8 mouse cellular contexts compared by ENCODE assay signal in genomic region chr10:127177235-127177634, GRCm38 (mm10). TPM values are rescaled to one million over a fixed set of nuclear protein-coding genes. Genes with fewer than 3 reads are reported as not detected.
DNase-seq lines count a peak whose midpoint lies in the region; ATAC-seq and TF ChIP-seq lines count a peak whose summit lies in the region.

No protein-coding gene starts in this region.

- peaks cover 83% of the 10 kb centered on the region for H3K27me3 ChIP-seq in heart, postnatal 0 days (ENCODE audit: control insufficient read depth, insufficient read depth, low read length)
- peaks cover 52% of the 10 kb centered on the region for H3K27me3 ChIP-seq in forebrain, embryonic 14.5 days (replicated peaks; ENCODE audit: control insufficient read depth, insufficient read depth, low read length)
- H3K27me3 ChIP-seq in liver, embryonic 13.5 days = peaks cover 82% of the 10 kb centered on the region

- H3K4me3 ChIP-seq in heart, postnatal 0 days (ENCODE audit: low read depth, low read length) = no peak overlapping the region
- no peak overlapping the region for H3K4me3 ChIP-seq in forebrain, embryonic 14.5 days (ENCODE audit: low read depth, low read length)
- peak overlapping the region; percentile 48 for H3K4me3 ChIP-seq in liver, embryonic 13.5 days (replicated peaks)

- H3K36me3 ChIP-seq in heart, postnatal 0 days (replicated peaks; ENCODE audit: control insufficient read depth, insufficient read depth, low read length) = no peaks in the 10 kb centered on the region
- H3K36me3 ChIP-seq in forebrain, embryonic 14.5 days (ENCODE audit: control insufficient read depth, insufficient read depth, low read length) = peaks cover 1% of the 10 kb centered on the region; the same call in 1 of the 2 replicates
- no peaks in the 10 kb centered on the region for H3K36me3 ChIP-seq in liver, embryonic 13.5 days

- H3K9me3 ChIP-seq in heart, postnatal 0 days (replicated peaks; ENCODE audit: control insufficient read depth, low read length) = no peaks in the 10 kb centered on the region
- no peaks in the 10 kb centered on the region for H3K9me3 ChIP-seq in forebrain, embryonic 14.5 days (replicated peaks; ENCODE audit: control insufficient read depth, low read length)
- H3K9me3 ChIP-seq in liver, embryonic 13.5 days (replicated peaks) = no peaks in the 10 kb centered on the region

- WGBS in heart, postnatal 0 days = 25% methylated on average over 9 of the region's 9 CpGs
- 19% methylated on average over 9 of the region's 9 CpGs for WGBS in forebrain, embryonic 14.5 days
- WGBS in liver, embryonic 13.5 days (ENCODE audit: insufficient replicate concordance) = 24% methylated on average over 9 of the region's 9 CpGs

- TF ChIP-seq EP300 in heart, postnatal 0 days (IDR thresholded peaks at IDR 0.05; ENCODE audit: low read depth) = no peak

- H3K4me1 ChIP-seq in heart, postnatal 0 days (ENCODE audit: control insufficient read depth, insufficient read depth) = peaks cover 8% of the 10 kb centered on the region
- H3K4me1 ChIP-seq in forebrain, embryonic 14.5 days (ENCODE audit: control insufficient read depth, insufficient read depth, low read length) = peaks cover 9% of the 10 kb centered on the region
- peaks cover 44% of the 10 kb centered on the region for H3K4me1 ChIP-seq in liver, embryonic 13.5 days (replicated peaks)

- no peak overlapping the region for H3K9ac ChIP-seq in heart, postnatal 0 days (replicated peaks; ENCODE audit: low read depth, low read length)
- H3K9ac ChIP-seq in forebrain, embryonic 14.5 days (ENCODE audit: low read length) = no peak overlapping the region
- no peak overlapping the region for H3K9ac ChIP-seq in liver, embryonic 13.5 days

- H3K4me2 ChIP-seq in heart, postnatal 0 days (ENCODE audit: low read depth, low read length) = 0 out of 2 replicates have a peak overlapping the region, but pooled peaks have one; percentile 0
- H3K4me2 ChIP-seq in forebrain, embryonic 14.5 days (ENCODE audit: low read length) = peak overlapping the region; percentile 41; the same call in 1 of the 2 replicates
- peak overlapping the region; percentile 72 for H3K4me2 ChIP-seq in liver, embryonic 13.5 days

- TF ChIP-seq CTCF in heart, postnatal 0 days (IDR thresholded peaks at IDR 0.05; ENCODE audit: low read depth) = no peak

- no peak overlapping the region for H3K27ac ChIP-seq in heart, postnatal 0 days (ENCODE audit: low read depth)
- no peak overlapping the region for H3K27ac ChIP-seq in forebrain, embryonic 14.5 days (ENCODE audit: low read depth, low read length)
- H3K27ac ChIP-seq in liver, embryonic 13.5 days = no peak overlapping the region

- DNase-seq in heart, postnatal 0 days (ENCODE audit: low spot score) = no peak
- DNase-seq in heart, adult 8-10 months (ENCODE audit: low spot score) = no peak
- peak; percentile 25 for DNase-seq in MN1 (ENCODE audit: low spot score)
- DNase-seq in forebrain, embryonic 14.5 days (ENCODE audit: low spot score) = no peak
- no peak for DNase-seq in liver, embryonic 13.5 days
- no peak for DNase-seq in natural killer cell, adult 2 months (ENCODE audit: low spot score in 2 of 2)
- DNase-seq in spleen, adult 18-20 months = no peak
- no peak for DNase-seq in cerebellum, postnatal 25 days

- no peak for ATAC-seq in heart, postnatal 0 days (ENCODE audit: insufficient read depth, low read depth)
- 0 out of 2 replicates have a peak, but pooled peaks have one; percentile 8 for ATAC-seq in forebrain, embryonic 14.5 days
- no peak for ATAC-seq in liver, embryonic 13.5 days (ENCODE audit: low read depth)

RNA-seq across cellular contexts. Expression of gene Slc26a10, which starts 3.2 kb away (rescaled TPM):
- total RNA-seq in heart, postnatal 0 days (2014; rRNA removed; ENCODE audit: low replicate concordance) = 51.0 and 61.2 TPM in 2 replicates
- polyA plus RNA-seq in heart, postnatal 0 days (2015; fragmentation: Nextera tagmentation; extraction: Ambion mirVana) = 22.8 and 23.3 TPM in 2 replicates
- 10 to 100 TPM; 13.0 to 24.6 (median 15.5) TPM for total RNA-seq in heart, adult 8-10 months (2022)
- 0.69 and 0.95 TPM in 2 replicates for polyA plus RNA-seq in forebrain, embryonic 14.5 days (2014; fragmentation: Nextera tagmentation; extraction: Ambion mirVana)
- polyA plus RNA-seq in liver, embryonic 13.5 days (2015; fragmentation: Nextera tagmentation; extraction: Ambion mirVana) = 1.8 and 2.1 TPM in 2 replicates

RNA-seq across cellular contexts. Expression of gene B4galnt1, which starts 12.2 kb away (rescaled TPM):
- total RNA-seq in heart, postnatal 0 days (2014; rRNA removed; ENCODE audit: low replicate concordance) = 2.3 and 7.7 TPM in 2 replicates
- polyA plus RNA-seq in heart, postnatal 0 days (2015; fragmentation: Nextera tagmentation; extraction: Ambion mirVana) = 0.72 and 0.82 TPM in 2 replicates
- total RNA-seq in heart, adult 8-10 months (2022) = 1 to 10 TPM; 1.2 to 3.2 (median 1.5) TPM
- 30.7 and 46.8 TPM in 2 replicates for polyA plus RNA-seq in forebrain, embryonic 14.5 days (2014; fragmentation: Nextera tagmentation; extraction: Ambion mirVana)
- 9.3 and 11.0 TPM in 2 replicates for polyA plus RNA-seq in liver, embryonic 13.5 days (2015; fragmentation: Nextera tagmentation; extraction: Ambion mirVana)

RNA-seq across cellular contexts. Expression of gene Arhgef25, which starts 12.6 kb away (rescaled TPM):
- 20.8 and 44.2 TPM in 2 replicates for total RNA-seq in heart, postnatal 0 days (2014; rRNA removed; ENCODE audit: low replicate concordance)
- 10.0 and 13.8 TPM in 2 replicates for polyA plus RNA-seq in heart, postnatal 0 days (2015; fragmentation: Nextera tagmentation; extraction: Ambion mirVana)
- 10 to 100 TPM in 3 of 4 experiments, 1 to 10 TPM in 1; 8.1 to 13.4 (median 10.8) TPM for total RNA-seq in heart, adult 8-10 months (2022)
- polyA plus RNA-seq in forebrain, embryonic 14.5 days (2014; fragmentation: Nextera tagmentation; extraction: Ambion mirVana) = 21.4 and 22.9 TPM in 2 replicates
- 8.1 and 8.2 TPM in 2 replicates for polyA plus RNA-seq in liver, embryonic 13.5 days (2015; fragmentation: Nextera tagmentation; extraction: Ambion mirVana)

RNA-seq across cellular contexts. Expression of gene Dtx3, which starts 18.3 kb away (rescaled TPM):
- total RNA-seq in heart, postnatal 0 days (2014; rRNA removed; ENCODE audit: low replicate concordance) = 44.4 and 64.1 TPM in 2 replicates
- polyA plus RNA-seq in heart, postnatal 0 days (2015; fragmentation: Nextera tagmentation; extraction: Ambion mirVana) = 28.8 and 30.0 TPM in 2 replicates
- 10 to 100 TPM; 18.1 to 29.6 (median 24.2) TPM for total RNA-seq in heart, adult 8-10 months (2022)
- polyA plus RNA-seq in forebrain, embryonic 14.5 days (2014; fragmentation: Nextera tagmentation; extraction: Ambion mirVana) = 148 and 187 TPM in 2 replicates
- 16.8 and 19.3 TPM in 2 replicates for polyA plus RNA-seq in liver, embryonic 13.5 days (2015; fragmentation: Nextera tagmentation; extraction: Ambion mirVana)

RNA-seq across cellular contexts. Expression of gene Pip4k2c, which starts 34.1 kb away (rescaled TPM):
- 22.4 and 23.7 TPM in 2 replicates for total RNA-seq in heart, postnatal 0 days (2014; rRNA removed; ENCODE audit: low replicate concordance)
- polyA plus RNA-seq in heart, postnatal 0 days (2015; fragmentation: Nextera tagmentation; extraction: Ambion mirVana) = 24.7 and 25.0 TPM in 2 replicates
- 10 to 100 TPM; 32.4 to 38.3 (median 35.3) TPM for total RNA-seq in heart, adult 8-10 months (2022)
- 15.3 and 17.4 TPM in 2 replicates for polyA plus RNA-seq in forebrain, embryonic 14.5 days (2014; fragmentation: Nextera tagmentation; extraction: Ambion mirVana)
- 39.8 and 45.8 TPM in 2 replicates for polyA plus RNA-seq in liver, embryonic 13.5 days (2015; fragmentation: Nextera tagmentation; extraction: Ambion mirVana)

Comparison
In these comparisons a context has a peak if more than half of its experiments do, and no peak if none do; other contexts are left out.
1. H3K4me2 ChIP-seq: peak in every context shown above with its lines; median percentile 72 in liver, embryonic 13.5 days; 41 in forebrain, embryonic 14.5 days; 0 in heart, postnatal 0 days.